Mouse (Mus musculus): ENCODE data around the gene Ugt2b1. TPM values are rescaled to one million over a fixed set of nuclear protein-coding genes. Genes with fewer than 3 reads are reported as not detected.
"Not testable (repeated sequence)": the region's sequence is repeated elsewhere in the genome, so short reads cannot be mapped to it uniquely, and the experiment has no call there.

Ugt2b1 gene
- not detected in 2 replicates for polyA plus RNA-seq (2016; fragmentation: Nextera tagmentation; extraction: Ambion mirVana)

GRCm38 (mm10) chr5:86926426-86926825, at the start of gene Ugt2b1:
TSS of gene Ugt2b1 (minus strand) at chr5:86926530.
- H3K4me1 ChIP-seq: no peaks in the 10 kb centered on the region
- H3K9me3 ChIP-seq (replicated peaks): no peaks in the 10 kb centered on the region
- no peaks in the 10 kb centered on the region for H3K27me3 ChIP-seq (ENCODE audit: low read depth, poor library complexity, severe bottlenecking)
- no peaks in the 10 kb centered on the region for H3K36me3 ChIP-seq
- whole genome bisulfite sequencing: 78% methylated on average over 2 of the region's 2 CpGs
- H3K4me3 ChIP-seq: no peak within 1 kb of the TSS
- no peak for DNase-seq (ENCODE audit: low spot score)
- H3K27ac ChIP-seq (replicated peaks): no peak within 1 kb of the TSS

DNA sequence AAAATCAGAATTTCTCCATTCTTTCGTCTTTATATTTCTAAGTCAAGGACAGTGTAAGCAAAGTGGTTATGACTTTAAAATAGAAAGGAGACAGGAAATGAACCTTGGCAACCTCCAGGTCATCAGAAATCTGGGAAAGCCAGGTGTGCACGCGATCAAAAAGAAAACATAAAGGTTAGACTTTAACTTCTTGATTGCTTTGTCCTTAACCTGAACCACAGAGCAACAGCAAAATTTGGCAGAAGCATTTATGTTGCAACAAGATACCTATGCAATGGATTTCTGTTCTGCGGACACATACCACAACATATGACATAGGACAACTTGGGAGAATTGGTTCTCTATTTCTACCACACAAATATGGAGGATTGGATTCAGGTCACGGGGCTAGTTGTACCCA, 40.9 kb upstream of the Ugt2b1 start:
- H3K27ac ChIP-seq (replicated peaks); H3K9me3 ChIP-seq (replicated peaks); DNase-seq (ENCODE audit: low spot score); H3K4me3 ChIP-seq; H3K27me3 ChIP-seq (ENCODE audit: low read depth, poor library complexity, severe bottlenecking); H3K36me3 ChIP-seq; H3K4me1 ChIP-seq: not testable (repeated sequence)
- WGBS: 92% methylated on average over 5 of the region's 5 CpGs

GRCm38 (mm10) chr5:86962849-86963248, 36.5 kb upstream of the Ugt2b1 start:
- H3K27ac ChIP-seq (replicated peaks); H3K27me3 ChIP-seq (ENCODE audit: low read depth, poor library complexity, severe bottlenecking); H3K4me1 ChIP-seq; H3K4me3 ChIP-seq; DNase-seq (ENCODE audit: low spot score); H3K36me3 ChIP-seq; H3K9me3 ChIP-seq (replicated peaks): not testable (repeated sequence)
- WGBS: 95% methylated on average over 1 of the region's 1 CpGs

DNA sequence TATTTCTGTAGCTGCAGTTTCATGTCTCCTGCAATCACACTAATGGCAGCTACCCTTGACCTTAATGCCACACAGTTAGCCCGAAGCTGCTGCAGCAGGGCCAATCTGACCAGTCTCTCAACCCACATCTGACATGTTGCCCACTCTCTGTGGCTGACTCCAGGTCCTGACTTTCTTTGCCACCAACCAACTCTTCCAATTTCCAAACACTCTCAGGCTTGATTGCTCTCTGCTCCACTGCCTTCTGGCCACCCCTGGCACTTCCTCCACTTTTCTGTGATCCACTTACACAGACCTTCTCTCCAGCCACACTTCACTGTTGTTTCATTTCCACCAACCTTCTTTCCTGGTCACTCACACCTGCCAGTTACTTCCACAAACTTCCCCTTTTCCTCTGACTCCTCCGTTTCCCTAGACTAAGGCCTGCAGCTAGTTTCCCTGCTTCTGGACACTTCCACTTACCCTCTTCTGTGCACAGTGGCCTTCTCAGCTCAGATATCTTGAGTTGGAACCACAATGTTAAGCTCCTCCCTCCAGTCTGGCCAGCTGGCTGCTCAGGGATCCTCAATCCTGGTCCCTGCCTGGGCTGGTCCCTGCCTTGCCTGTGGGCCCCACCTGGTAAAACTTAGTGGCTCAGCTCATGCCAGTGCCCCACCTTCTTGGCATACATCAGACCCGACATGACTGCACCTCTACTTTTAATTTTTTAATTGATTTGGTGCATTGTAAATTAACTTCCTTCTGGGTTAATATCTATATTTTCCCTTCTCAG, 35.4 kb upstream of the Ugt2b1 start:
- H3K4me3 ChIP-seq: no peak overlapping the region
- H3K27ac ChIP-seq (replicated peaks): no peak overlapping the region
- H3K9me3 ChIP-seq (replicated peaks): no peaks in the 10 kb centered on the region
- H3K36me3 ChIP-seq: no peaks in the 10 kb centered on the region
- no peak for DNase-seq (ENCODE audit: low spot score)
- H3K27me3 ChIP-seq (ENCODE audit: low read depth, poor library complexity, severe bottlenecking): no peaks in the 10 kb centered on the region
- H3K4me1 ChIP-seq: no peaks in the 10 kb centered on the region
- WGBS: 85% methylated on average over 3 of the region's 3 CpGs

DNA sequence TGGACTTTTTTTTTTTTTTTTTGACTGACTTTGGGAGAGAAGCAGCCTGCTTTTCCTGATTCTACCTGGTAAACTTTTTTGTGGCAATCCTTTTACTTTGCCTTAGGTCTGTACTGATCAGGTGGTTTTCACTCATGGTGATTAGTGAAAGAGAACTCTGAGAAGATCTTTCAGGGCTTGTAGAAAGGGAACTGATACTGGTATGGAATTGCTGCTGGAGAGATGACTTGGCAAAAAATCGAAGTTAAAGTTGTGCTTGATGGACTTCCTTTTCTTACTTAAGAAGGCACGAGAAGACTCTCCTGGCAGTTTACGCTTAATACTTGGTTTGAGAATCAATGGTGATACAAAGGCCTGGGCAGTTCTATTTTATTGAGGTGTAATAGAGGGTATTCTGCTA, 34.2 kb upstream of the Ugt2b1 start:
- H3K27me3 ChIP-seq (ENCODE audit: low read depth, poor library complexity, severe bottlenecking): no peaks in the 10 kb centered on the region
- WGBS: 91% methylated on average over 3 of the region's 3 CpGs
- H3K27ac ChIP-seq (replicated peaks): no peak overlapping the region
- no peaks in the 10 kb centered on the region for H3K36me3 ChIP-seq
- no peaks in the 10 kb centered on the region for H3K9me3 ChIP-seq (replicated peaks)
- H3K4me1 ChIP-seq: no peaks in the 10 kb centered on the region
- no peak for DNase-seq (ENCODE audit: low spot score)
- no peak overlapping the region for H3K4me3 ChIP-seq

- no peak overlapping the region for H3K27ac ChIP-seq (replicated peaks)
- 92% methylated on average over 2 of the region's 2 CpGs for WGBS
Measured at GRCm38 (mm10) chr5:86942111-86942510, 15.8 kb upstream of the Ugt2b1 start.

DNA sequence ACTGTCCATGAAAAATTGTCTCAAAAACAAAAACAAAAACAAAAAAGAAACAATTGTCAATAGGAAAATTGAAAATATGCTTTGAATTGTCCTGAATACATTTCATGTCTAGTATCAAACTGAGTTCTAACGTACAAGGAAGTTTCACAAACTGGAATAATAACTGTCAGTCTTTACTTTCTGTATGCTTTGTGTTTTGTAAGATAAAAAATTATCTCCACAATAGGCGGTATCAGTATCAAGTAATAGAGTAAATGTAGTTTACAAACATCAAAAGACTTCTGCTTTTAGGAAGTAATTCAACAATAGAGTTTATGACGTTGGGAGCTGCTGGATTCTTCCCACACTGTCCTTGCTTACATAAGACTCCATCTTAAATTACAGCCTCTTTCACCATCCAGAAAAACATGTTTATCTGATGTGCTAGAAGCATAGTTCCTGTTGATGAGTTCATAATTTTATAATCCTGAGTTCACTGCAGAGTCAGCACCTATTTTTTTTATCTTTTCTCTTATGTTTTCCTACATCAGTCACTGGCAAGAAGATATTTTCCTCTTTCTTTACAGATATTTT, 5.6 kb downstream of the Ugt2b1 start:
- Histone ChIP-seq H3K36me3 (no peaks in the 10 kb centered on the region), H3K27ac (replicated peaks) (no peak overlapping the region), H3K4me3 (no peak overlapping the region), H3K9me3 (replicated peaks) (no peaks in the 10 kb centered on the region), H3K27me3 (ENCODE audit: low read depth, poor library complexity, severe bottlenecking) (no peaks in the 10 kb centered on the region), H3K4me1 (no peaks in the 10 kb centered on the region)
- no peak for DNase-seq (ENCODE audit: low spot score)
- WGBS: 82% methylated on average over 3 of the region's 3 CpGs

More at GRCm38 (mm10) chr5:86942111-86942510, 15.8 kb upstream of the Ugt2b1 start:
- no peak for DNase-seq (ENCODE audit: low spot score)
- Histone ChIP-seq H3K27me3 (ENCODE audit: low read depth, poor library complexity, severe bottlenecking) (no peaks in the 10 kb centered on the region), H3K4me3 (no peak overlapping the region), H3K36me3 (no peaks in the 10 kb centered on the region), H3K9me3 (replicated peaks) (no peaks in the 10 kb centered on the region), H3K4me1 (no peaks in the 10 kb centered on the region)

GRCm38 (mm10) chr5:86911357-86912099, 14.8 kb downstream of the Ugt2b1 start:
- Histone ChIP-seq H3K27ac (replicated peaks) (no peak overlapping the region), H3K4me3 (no peak overlapping the region), H3K4me1 (no peaks in the 10 kb centered on the region), H3K27me3 (ENCODE audit: low read depth, poor library complexity, severe bottlenecking) (no peaks in the 10 kb centered on the region), H3K36me3 (no peaks in the 10 kb centered on the region), H3K9me3 (replicated peaks) (no peaks in the 10 kb centered on the region)
- no peak for DNase-seq (ENCODE audit: low spot score)
- 91% methylated on average over 3 of the region's 3 CpGs for WGBS

GRCm38 (mm10) chr5:86910770-86911169, 15.6 kb downstream of the Ugt2b1 start:
- 80% methylated on average over 1 of the region's 1 CpGs for WGBS
- no peak overlapping the region for H3K4me3 ChIP-seq
- DNase-seq (ENCODE audit: low spot score): no peak
- H3K27me3 ChIP-seq (ENCODE audit: low read depth, poor library complexity, severe bottlenecking): no peaks in the 10 kb centered on the region
- no peaks in the 10 kb centered on the region for H3K9me3 ChIP-seq (replicated peaks)
- no peaks in the 10 kb centered on the region for H3K36me3 ChIP-seq
- no peaks in the 10 kb centered on the region for H3K4me1 ChIP-seq
- no peak overlapping the region for H3K27ac ChIP-seq (replicated peaks)

GRCm38 (mm10) chr5:86906758-86907157, 19.6 kb downstream of the Ugt2b1 start, which contains the start of gene Ugt2b34:
TSS of gene Ugt2b34 (minus strand) at chr5:86906937.
- Histone ChIP-seq H3K4me3 (no peak within 1 kb of the TSS), H3K9me3 (replicated peaks) (no peaks in the 10 kb centered on the region), H3K4me1 (no peaks in the 10 kb centered on the region), H3K36me3 (no peaks in the 10 kb centered on the region), H3K27ac (replicated peaks) (no peak within 1 kb of the TSS), H3K27me3 (ENCODE audit: low read depth, poor library complexity, severe bottlenecking) (no peaks in the 10 kb centered on the region)
- WGBS: 87% methylated on average over 1 of the region's 1 CpGs
- DNase-seq (ENCODE audit: low spot score): no peak

DNA sequence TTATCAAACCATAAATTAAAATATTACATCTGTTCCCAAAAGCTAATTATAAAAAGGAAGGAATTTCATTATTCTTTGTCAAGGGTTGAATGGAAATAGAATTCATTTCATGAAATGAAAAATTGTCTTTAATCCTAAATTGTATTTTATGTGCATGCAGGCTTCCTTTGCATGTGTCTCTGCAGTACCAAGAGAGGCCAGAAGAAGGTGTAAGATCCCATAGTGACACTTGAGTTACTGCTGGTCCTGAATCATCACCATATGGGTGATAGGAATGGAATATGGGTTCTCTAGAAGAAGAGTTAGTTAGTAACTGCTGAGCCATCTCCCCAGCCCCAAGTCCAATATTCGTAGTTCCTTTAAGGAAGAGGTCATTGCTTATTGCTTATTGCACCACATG, 36.4 kb downstream of the Ugt2b1 start:
- Histone ChIP-seq H3K27me3 (ENCODE audit: low read depth, poor library complexity, severe bottlenecking) (no peaks in the 10 kb centered on the region), H3K9me3 (replicated peaks) (0 out of 2 replicates have a peak, but pooled peaks cover 4% of the 10 kb centered on the region), H3K27ac (replicated peaks) (no peak overlapping the region), H3K4me3 (no peak overlapping the region), H3K36me3 (no peaks in the 10 kb centered on the region), H3K4me1 (no peaks in the 10 kb centered on the region)
- WGBS: 77% methylated on average over 1 of the region's 1 CpGs
- DNase-seq (ENCODE audit: low spot score): no peak

DNA sequence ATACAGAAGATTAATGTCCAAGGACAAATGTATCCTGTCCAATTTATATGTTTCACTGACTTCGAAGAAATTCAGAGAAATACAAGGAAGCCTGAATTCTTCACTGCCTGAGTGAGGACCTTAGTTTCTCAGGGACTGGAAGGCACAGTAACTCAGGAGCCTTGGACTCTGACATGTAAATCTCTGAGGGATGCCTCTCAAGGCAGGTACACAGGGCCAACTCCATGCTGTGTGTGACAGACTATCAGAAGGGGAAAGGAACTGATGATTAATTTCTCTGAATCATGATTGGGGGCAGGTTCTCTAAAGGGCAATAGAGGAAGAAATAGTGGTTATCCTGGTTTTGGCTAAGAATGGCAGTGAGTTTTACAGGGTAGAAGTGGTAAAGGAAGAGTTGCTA, 37.9 kb downstream of the Ugt2b1 start:
- DNase-seq (ENCODE audit: low spot score): no peak
- Histone ChIP-seq H3K4me3 (no peak overlapping the region), H3K4me1 (no peaks in the 10 kb centered on the region), H3K27ac (replicated peaks) (no peak overlapping the region), H3K9me3 (replicated peaks) (no peaks in the 10 kb centered on the region), H3K36me3 (no peaks in the 10 kb centered on the region), H3K27me3 (ENCODE audit: low read depth, poor library complexity, severe bottlenecking) (no peaks in the 10 kb centered on the region)
- 76% methylated on average over 1 of the region's 1 CpGs for WGBS

DNA sequence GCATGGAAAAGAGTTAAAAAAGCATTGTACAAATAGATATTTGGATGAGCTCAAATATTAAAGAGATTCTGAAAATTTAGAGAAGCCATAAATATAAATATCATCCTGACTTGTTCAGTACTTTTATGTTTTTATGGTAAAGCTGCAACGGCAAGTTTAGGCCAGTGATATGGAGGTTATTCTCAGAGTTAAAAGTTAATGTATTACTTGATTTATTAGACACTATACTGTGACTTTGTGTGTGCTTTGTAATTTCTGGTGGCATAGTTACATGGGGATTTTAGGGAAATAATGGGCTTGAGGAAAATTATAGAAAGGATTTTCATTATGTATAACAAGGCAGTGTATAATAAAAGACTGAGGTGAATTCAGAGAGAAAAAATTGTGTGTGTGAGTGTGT, 39.2 kb downstream of the Ugt2b1 start:
- DNase-seq (ENCODE audit: low spot score): no peak
- no peaks in the 10 kb centered on the region for H3K27me3 ChIP-seq (ENCODE audit: low read depth, poor library complexity, severe bottlenecking)
- H3K36me3 ChIP-seq: no peaks in the 10 kb centered on the region
- no peak overlapping the region for H3K4me3 ChIP-seq
- no peak overlapping the region for H3K27ac ChIP-seq (replicated peaks)
- H3K9me3 ChIP-seq (replicated peaks): no peaks in the 10 kb centered on the region
- WGBS: 96% methylated on average over 1 of the region's 1 CpGs
- no peaks in the 10 kb centered on the region for H3K4me1 ChIP-seq
